Mouse (Mus musculus): ENCODE data around the gene Fndc8.
"Not testable (repeated sequence)": the region's sequence is repeated elsewhere in the genome, so short reads cannot be mapped to it uniquely, and the experiment has no call there.

Fndc8 gene

DNA sequence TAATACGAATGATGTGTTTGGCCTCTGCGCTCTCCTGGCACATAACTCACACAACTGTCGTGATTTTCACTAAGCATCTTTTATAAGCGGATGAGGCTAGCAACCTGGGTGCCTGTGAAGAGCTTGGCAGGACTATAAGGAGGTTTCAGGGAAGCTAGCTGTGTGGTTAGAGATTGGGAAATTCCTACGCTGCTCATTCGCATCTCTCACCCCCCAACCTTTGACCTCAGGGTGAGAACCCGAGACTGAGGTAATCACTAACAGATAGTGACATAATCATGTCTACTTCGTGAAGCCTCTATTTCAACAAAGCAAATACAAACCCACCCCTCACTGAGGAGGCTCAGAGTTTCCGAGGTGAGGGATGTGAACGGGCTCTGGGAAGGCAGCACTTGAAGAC, 28.8 kb downstream of the Fndc8 start:
- DNase-seq: no peak

DNA sequence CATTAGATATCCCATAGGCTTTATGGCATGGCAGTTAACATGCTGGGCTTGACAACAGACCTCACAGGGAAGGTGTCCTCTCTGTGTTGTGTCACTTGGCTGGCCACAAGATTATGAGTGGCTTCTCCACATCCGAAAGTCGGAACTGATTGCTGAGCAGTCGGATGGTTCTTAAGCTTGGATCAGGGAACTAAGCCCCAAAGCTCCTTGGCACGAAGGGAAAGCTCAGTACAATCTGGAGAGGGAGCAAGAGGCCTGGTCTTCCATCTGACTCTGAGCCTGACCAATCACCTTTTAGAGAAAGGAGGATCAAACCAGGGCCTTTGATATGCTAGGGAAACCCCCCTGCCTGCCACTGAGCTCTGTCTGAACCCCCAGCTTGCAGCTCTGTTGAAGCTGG, 29.8 kb downstream of the Fndc8 start:
- no peak for DNase-seq

DNA sequence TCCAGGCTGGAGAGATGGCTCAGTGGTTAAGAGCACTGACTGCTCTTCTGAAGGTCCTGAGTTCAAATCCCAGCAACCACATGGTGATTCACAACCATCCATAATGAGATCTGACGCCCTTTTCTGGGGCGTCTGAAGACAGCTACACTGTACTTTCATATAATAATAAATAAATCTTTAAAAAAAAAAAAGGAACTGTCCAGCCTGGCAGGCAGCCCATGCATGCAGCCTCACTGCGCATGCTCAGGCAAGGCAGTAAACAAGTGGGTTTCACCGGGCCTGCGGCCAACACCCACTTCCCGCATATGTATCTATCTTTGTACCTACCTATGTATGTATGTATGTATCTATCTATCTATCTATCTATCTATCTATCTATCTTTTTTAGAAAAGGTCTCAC, 32.0 kb downstream of the Fndc8 start:
- DNase-seq: not testable (repeated sequence)

DNA sequence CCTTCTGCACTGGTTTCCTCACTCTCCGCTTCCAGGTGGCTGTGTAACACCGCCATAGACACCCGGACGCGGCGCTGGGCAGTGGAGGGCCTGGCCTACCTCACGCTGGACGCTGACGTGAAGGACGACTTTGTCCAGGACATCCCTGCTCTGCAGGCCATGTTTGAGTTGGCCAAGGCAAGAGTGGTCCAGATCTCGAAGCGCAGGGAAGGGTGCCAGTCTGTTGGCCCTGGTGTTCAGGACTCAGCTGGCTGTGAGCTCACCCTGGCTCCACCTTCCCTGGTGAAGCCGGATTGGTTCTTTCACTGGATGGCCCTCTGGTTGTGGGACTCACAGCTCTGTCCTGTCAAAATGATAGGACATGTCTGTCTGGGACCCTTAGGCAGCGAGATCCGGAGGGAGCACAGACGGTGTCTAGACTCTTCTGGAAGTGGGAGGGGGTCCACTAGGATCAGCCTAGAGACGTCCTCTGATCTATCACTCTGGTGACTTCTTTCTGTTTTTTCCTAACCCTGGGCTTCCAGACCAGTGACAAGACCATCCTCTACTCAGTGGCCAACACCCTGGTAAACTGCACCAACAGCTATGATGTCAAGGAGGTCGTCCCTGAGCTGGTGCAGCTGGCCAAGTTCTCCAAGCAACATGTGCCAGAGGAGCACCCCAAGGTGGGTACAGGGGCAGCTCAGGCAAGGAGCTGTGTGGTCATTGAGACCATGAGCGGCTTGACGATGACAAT, 37.1 kb downstream of the Fndc8 start:
- DNase-seq: no peak

DNA sequence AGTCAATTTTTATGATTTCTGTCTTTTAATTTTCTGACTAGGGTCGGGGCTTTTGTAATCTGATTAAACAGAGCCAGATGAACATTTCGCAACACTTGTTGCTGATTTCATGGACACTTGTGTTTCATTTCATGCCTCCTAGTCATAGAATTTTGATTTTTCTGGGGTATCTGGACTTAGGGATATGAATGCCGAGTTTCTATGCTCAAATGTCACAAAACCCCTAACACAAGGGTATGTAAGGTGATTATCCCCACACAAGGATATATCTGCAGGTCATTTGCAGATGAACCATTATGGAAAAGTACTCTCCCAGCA, 37.7 kb downstream of the Fndc8 start:
- DNase-seq: no peak

DNA sequence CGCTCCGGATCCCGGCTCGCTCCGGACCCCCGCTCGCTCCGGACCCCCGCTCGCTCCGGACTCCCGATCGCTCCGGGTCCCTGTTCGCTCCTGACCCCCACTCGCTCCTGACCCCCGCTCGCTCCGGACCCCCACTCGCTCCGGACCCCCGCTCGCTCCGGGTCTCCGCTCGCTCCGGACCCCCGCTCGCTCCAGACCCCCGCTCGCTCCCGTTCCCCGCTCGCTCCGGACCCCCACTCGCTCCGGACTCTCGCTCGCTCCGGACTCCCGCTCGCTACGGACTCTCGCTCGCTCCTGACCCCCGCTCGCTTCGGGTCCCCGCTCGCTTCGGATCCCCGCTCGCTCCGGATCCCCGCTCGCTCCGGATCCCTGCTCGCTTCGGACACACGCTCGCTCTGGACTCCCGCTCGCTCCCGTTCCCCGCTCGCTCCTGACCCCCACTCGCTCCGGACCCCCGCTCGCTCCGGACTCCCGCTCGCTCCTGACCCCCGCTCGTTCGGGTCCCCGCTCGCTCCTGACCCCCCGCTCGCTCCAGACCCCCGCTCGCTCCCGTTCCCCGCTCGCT, 38.5 kb downstream of the Fndc8 start:
- not testable (repeated sequence) for DNase-seq

DNA sequence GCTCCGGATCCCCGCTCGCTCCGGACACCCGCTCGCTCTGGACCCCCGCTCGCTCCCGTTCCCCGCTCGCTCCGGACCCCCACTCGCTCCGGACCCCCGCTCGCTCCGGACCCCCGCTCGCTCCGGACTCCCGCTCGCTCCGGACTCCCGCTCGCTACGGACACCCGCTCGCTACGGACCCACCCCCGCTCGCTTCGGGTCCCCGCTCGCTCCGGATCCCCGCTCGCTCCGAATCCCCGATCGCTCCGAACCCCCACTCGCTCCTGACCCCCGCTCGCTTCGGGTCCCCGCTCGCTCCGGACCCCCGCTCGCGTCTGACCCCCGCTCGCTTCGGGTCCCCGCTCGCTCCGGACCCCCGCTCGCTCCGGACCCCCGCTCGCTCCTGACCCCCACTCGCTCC, 39.2 kb downstream of the Fndc8 start:
- DNase-seq: not testable (repeated sequence)

DNA sequence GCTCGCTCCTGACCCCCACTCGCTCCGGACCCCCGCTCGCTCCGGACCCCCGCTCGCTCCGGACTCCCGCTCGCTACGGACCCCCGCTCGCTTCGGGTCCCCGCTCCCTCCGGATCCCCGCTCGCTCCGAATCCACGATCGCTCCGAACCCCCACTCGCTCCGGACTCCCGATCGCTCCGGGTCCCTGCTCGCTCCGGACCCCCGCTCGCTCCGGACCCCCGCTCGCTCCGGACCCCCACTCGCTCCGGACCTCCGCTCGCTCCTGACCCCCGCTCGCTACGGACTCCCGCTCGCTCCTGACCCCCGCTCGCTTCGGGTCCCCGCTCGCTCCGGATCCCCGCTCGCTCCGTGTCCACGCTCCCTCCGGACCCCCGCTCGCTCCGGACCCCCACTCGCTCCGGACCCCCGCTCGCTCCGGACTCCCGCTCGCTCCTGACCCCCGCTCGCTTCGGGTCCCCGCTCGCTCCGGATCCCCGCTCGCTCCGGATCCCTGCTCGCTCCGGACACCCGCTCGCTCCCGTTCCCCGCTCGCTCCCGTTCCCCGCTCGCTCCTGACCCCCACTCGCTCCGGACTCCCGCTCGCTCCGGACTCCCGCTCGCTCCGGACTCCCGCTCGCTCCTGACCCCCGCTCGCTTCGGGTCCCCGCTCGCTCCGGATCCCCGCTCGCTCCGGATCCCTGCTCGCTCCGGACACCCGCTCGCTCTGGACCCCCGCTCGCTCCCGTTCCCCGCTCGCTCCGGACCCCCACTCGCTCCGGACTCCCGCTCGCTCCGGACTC, 39.9 kb downstream of the Fndc8 start:
- DNase-seq: not testable (repeated sequence)

DNA sequence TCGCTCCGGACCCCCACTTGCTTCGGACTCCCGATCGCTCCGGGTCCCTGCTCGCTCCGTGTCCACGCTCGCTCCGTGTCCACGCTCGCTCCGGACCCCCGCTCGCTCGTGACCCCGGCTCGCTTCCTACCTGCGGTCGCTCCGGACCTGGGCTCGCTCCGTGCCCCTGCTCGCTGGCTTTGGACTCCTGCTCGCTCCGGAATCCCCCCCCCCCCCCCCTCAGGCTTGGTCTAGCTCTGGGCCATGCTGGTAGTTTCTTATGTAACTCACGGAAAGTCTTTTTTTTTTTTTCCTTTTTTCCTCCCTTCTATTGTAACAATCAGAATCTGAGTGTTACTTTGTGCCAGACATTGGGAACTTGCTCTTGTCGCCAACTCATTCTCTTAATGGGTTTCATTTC, 41.3 kb downstream of the Fndc8 start:
- DNase-seq: no peak

DNA sequence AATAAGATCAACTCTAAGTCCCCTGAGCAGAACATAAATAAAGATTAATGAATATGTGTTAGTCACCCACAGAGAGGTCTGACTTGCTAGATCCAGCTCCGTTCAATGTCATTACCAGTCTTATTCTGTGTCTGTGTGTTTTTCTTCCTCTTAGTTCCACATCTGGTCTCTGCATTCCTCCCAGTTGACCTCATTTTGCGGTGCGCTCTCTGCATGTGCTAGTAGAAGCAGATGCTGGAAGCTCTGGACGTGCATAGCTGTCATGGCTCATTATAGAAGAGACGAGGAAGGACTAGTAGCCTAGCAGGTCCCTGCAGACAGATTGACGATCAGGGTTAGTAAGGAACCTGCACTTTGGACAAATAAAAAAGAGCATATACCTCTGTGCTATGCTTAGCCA, 51.4 kb downstream of the Fndc8 start:
- DNase-seq: no peak

DNA sequence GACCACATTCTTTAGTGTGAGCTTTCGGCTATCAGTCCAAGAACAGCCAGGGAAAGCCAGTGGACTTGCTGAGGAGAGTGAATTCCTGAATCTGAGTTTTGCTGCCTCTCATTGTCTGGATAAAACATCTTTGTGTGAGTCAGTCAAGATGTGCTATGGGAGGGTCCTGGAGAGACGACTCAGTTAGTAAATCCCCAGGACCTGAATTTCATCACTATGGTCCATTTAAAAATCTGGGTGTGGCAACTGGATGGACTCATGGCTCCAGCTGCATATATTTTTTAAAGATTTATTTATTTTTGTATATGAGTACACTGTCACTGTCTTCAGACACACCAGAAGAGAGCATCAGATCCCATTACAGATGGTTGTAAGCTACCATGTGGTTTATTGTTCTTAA, 53.7 kb downstream of the Fndc8 start:
- no peak for DNase-seq

DNA sequence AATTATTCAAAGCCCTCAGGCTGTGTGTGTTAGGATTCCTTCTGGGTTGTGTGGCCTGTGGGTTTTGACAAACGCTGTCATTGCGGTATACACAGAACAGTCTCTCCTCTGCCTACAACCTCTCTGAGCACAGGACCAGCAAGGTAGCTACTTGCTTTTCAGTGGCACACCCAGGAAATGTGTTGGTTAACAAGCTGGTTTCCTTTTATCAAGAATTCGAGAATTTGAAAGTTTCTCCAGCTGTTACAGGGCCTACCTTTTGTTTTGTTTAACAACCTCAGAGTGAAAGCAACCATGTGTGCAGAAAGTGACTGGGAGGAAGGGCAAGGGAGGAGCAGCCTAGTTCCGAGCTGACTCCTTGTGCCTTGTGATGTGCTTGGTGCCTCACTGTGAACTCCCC, 55.5 kb downstream of the Fndc8 start:
- DNase-seq: no peak

DNA sequence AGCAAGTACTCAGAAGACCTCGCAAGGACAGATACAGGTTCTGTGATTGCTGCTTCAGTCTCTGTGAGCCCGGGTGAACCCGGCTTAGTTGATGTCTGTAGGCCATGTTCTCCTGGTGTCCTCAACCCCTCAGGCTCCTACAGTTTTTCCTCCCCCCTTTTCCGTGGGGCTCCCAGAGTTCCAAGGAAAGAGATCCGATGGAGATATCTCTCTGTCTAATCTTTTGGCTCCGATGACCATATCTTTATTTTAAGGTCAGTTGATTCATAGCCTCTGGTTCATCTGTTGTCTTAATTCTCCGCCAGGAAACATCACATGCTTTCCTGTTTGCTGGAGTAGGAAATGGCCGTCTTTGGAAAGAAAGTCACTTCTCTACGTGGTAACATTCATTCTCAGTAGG, 57.1 kb downstream of the Fndc8 start:
- DNase-seq: no peak

Data from cerebellum, adult 9-10 months (tissue).